Mouse (Mus musculus) gastrocnemius, postnatal 36 days (tissue): Measurements from ENCODE around the gene Cyp27a1. TPM values are rescaled to one million over a fixed set of nuclear protein-coding genes. Genes with fewer than 3 reads are reported as not detected.
A peak's percentile ranks its signal among the peaks of the same experiment; 100 is the strongest.

ENCODE experiments used
- DNase-seq, 2 experiments: peaks; one replicate each; pipeline ENCODE4 v3.0.0; 2022
- intact Hi-C: fragments of 180-260 bp; cut with DNase I; formaldehyde crosslinking; loops from one replicate; pipeline ENCODE4 v1.15.1; 2025
- total RNA-seq, 2 experiments: library from RNA; stranded (reverse); gene quantifications; 2 replicates each; pipeline ENCODE4 v1.2.3; 2021

The Cyp27a1 gene
- total RNA-seq, 2 experiments from 2014 or later = 41.0 to 44.1 TPM

- intact Hi-C loops = no loop called here
Observed at GRCm38 (mm10) chr1:74715468-74715867, 2.1 kb downstream of the Cyp27a1 start.

DNA sequence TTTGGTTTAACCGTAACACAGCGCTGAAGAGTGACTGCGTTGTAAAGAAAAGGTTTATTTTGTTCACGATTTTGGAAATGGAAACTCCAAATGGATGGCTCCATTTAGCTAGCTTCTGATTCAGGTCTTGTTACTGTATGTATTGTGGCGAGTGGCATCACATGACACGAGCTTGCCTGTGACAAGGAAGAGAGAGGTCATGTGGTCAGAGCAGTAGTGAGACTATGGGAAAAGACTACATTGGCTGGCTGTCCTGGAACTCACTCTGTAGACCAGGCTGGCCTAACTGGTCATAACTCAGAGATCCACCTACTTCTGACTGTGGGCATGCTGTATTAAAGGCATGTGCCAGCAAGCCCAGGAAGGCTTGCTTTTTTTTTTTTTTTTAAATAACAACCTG lies 2.5 kb downstream of the Cyp27a1 start:
- intact Hi-C loops = no loop called here
- no peak for DNase-seq

More at GRCm38 (mm10) chr1:74715468-74715867, 2.1 kb downstream of the Cyp27a1 start:
- DNase-seq = no peak

GRCm38 (mm10) chr1:74718113-74718512 lies 4.7 kb downstream of the Cyp27a1 start:
- DNase-seq = no peak
- intact Hi-C loops = no loop called here

GRCm38 (mm10) chr1:74719281-74719680 lies 5.9 kb downstream of the Cyp27a1 start:
- intact Hi-C loops = no loop called here
- no peak for DNase-seq

DNA sequence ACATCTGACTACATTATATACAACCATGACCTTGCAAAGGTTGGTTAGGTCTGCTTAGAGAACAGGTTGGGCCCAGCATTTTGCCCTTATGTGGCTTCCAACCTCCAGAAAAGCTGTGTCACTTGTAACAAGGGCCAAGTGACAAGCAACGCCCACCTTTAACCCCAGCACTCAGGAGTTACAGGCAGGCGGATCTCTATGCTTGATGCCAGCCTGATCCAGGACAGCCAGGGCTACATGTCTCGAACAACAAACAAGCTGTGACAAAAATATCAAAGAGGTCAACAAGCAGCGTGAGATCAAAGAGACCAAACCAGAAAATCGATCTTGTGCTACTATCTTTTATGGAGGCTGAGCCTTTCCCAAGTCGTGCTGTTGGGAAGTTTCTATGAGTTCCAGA lies 8.3 kb downstream of the Cyp27a1 start:
- no peak for DNase-seq
- intact Hi-C loops = no loop called here

GRCm38 (mm10) chr1:74723748-74724147 lies 10.4 kb downstream of the Cyp27a1 start:
- DNase-seq = no peak
- intact Hi-C loops = no loop called here

DNA sequence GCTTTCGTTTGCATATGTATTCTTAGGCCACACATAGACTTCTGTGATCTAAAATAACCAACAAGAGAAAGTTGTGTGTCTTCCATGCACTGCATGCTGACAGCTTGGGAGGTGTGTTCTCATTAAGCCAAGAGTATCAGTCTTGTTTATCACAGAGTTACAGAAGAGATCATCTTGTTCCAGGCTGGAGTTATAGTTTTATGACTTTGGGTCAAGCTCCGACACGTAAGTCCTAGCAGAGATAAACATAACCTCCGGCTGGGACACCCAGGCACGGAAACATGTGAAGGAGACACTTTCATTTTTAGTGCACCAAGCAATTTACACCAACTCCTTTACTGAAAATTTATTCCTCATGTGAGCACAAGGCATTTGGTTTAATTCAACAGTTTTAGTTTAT lies 12.7 kb downstream of the Cyp27a1 start:
- intact Hi-C loops = no loop called here
- no peak for DNase-seq

- intact Hi-C loops = no loop called here
- DNase-seq = no peak
Observed at GRCm38 (mm10) chr1:74726674-74727073, 13.3 kb downstream of the Cyp27a1 start.

DNA sequence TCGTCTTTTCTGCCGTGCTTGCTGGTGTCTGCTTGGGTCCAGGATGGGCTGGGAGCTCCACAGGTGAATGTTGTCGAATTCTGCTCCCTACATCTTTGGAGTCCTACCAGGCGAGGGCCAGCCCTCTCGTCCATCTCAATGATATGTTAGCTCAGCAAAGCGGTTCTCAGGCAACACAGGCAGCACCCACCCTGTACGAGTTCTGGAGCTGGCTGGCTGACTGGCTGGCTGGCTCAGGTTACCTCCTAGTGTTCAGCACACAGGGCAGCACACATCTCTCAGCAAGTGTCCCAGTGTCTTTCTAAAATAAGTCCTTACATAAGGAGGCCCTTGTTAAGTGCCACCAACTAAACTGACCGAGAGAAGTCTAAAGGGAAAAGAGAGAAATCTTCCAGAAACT lies 15.1 kb downstream of the Cyp27a1 start:
- intact Hi-C loops = no loop called here
- DNase-seq = peak; percentile 40 to 64

- DNase-seq = no peak
- intact Hi-C loops = no loop called here
Observed at GRCm38 (mm10) chr1:74736977-74737376, 23.6 kb downstream of the Cyp27a1 start.

DNA sequence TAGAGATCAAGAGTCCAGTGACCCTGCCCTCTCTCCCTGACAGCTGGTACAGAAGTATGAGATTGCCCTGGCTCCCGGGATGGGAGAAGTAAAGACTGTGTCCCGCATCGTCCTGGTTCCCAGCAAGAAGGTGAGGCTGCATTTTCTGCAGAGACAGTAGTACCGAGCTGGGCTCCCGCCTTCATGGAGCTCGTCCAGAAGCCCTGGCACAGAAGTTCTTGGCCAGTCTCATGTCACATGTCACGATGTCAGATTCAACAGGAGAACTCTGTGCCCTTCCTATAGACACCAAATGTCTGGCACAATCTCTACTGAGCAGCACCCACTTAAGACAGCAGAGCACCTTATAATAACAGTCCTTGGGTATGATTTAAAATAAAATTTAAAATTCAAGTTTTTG lies 24.1 kb downstream of the Cyp27a1 start:
- no peak for DNase-seq
- intact Hi-C loops = no loop called here

DNA sequence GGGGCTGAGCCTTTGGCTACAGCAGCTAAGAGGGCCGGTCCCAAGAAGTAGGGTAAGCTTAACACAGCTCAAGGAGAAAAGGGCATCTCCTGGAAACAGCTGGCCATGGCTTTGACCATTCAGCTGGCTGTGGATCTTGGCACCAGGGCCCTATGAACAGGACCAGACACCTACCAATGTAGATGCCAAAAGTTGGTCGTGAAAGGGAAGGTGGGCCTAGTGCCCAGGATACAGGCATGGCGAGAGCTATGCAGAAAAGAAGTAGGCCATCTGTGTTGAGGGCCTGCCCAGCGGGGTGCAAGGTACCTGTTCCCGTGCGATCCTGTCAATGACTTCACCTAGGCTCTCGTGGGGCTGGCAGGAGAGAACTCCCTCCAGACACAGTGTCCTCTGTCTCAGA lies 27.5 kb downstream of the Cyp27a1 start:
- DNase-seq = peak in 1 of 2 experiments; percentile 30
- intact Hi-C loops = no loop called here

DNA sequence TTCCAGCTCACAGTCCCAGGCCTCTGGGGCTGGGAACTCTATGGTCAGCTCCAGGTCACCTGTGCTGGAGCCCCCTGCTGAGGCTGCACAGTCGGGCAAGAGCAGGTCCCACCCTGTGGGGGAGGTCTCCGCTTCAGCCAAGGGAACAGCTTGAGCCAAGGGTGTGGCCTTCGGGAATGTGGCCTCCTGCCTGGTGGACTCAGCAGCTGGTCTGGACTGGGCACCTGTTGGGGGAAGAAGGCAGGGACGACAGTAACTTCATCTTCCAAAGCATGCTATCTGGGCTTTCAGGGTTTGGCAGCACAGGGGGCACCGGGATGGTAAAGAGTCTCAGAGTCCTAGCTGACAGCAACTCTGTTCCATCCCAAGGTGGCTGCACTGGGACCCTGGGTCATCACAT lies 34.0 kb downstream of the Cyp27a1 start:
- peak in 1 of 2 experiments; percentile 48 for DNase-seq
- intact Hi-C loops = no loop called here

GRCm38 (mm10) chr1:74748643-74749271 lies 35.4 kb downstream of the Cyp27a1 start, which contains the start of gene Prkag3:
TSS of gene Prkag3 (minus strand) at chr1:74749221.
- intact Hi-C loops = no loop called here
- peak; percentile 77 to 78 for DNase-seq

GRCm38 (mm10) chr1:74749301-74749700 lies 35.9 kb downstream of the Cyp27a1 start:
- DNase-seq = peak in 1 of 2 experiments; percentile 61

DNA sequence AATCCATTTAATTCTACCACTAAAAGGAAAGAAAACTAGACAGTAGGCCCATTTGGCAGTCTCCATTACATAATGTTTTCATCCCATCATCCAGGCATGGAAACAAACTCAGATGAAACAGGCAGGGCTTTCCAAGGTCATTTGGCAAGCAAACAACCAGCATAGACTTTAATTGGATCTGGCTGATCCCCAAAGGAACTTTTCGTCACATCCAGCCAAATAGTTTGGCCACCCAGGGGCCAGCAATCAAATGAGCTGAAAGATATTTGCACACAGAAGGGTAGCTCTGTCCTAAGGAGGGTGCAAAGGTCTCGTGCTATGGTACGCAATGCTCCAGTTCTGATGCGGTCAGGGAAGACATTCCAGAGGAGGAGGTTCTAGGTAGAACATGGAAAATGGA lies 37.3 kb downstream of the Cyp27a1 start:
- DNase-seq = no peak
- intact Hi-C loops = no loop called here

More at GRCm38 (mm10) chr1:74749301-74749700, 35.9 kb downstream of the Cyp27a1 start:
- intact Hi-C loops = no loop called here

DNA sequence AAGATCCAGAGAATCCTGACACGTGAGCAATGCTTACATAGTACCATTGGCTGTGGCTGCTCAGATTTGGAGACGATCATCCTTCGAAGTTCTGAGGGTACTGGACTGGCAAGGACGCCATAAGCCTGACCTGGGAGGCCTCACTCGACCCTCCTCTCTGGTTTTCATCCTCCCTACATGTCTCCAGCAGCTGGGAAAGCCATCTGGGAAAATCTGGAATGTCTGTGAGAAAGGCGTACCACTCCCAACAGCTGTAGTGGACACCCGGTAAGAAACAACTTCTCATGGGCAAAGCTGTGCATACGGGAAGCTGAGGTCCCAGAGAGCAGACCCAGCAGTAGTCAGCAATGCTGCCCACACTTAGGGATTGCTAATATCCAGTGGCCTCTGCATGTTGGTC lies 38.8 kb downstream of the Cyp27a1 start:
- intact Hi-C loops = no loop called here

GRCm38 (mm10) chr1:74752833-74753232 lies 39.5 kb downstream of the Cyp27a1 start:
- DNase-seq = no peak
- intact Hi-C loops = no loop called here

More for the DNA sequence above, 38.8 kb downstream of the Cyp27a1 start:
- DNase-seq = no peak

DNA sequence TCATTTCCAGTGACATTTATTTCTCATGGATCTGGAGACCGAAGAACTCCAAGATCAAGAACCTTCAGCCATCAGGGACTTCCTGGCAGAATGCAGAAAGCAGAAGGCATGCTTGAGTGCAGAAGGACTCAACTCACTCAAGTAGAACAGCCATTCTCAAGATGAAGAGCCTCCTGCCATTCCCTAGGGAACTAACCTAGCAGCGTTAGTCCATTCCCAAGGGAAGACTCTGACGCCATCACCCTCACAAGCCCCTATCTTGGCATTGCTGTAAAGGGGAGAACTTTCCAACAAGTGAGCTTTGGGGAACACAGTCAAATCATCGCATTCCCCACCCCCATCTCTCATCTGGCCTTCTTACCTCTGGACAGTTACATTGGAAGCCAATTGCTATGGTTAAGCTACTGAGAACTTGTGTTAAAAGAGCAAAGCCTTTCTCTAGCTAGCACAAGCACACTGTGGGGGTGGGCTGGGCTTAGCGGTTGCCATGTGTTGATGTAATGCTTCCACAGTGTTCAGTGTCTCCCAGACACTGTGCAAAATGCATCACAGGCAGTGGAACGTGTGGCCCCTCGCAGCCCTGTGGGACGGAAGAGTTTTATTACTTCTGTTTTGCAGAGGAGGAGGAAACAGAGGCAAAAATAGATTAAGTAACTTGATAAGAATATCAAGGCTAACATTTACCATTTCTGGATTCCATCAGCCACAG lies 40.0 kb downstream of the Cyp27a1 start:
- no peak for DNase-seq
- intact Hi-C loops = no loop called here

DNA sequence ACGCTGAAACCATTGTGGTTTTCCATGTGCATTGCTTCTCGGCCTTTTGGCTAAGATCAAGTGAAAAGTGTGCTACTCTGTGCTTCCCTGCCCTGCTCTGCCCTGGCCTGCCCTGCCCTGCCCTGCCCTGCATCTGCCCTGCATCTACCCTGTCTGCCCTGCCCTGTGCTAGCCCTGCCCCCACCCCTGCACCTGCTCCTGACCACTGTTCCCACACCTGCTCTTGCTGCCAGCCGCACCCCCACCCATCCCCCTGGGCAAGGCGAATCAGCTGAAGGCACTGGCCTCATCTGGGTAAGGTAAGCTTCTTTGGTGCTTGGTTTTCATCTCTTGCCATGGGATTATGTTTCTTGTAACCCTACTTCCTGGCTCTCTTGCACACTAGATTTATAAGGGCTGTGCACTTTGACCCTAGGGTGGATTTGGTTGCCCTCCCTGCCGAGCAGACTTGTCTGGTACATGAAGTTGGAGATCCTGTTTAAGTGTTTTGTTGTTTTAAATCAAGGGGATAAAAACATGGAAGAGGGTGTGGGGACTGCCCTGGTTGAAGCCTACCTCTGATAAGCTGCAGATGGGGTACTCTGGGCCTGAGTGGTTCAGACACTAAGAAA lies 40.9 kb downstream of the Cyp27a1 start:
- intact Hi-C loops = no loop called here

GRCm38 (mm10) chr1:74759773-74760172 lies 46.4 kb downstream of the Cyp27a1 start:
- no peak for DNase-seq
- intact Hi-C loops = loop anchor here (5.0 kb wide), 3 partner anchors 47 to 297 kb away; partner anchors contain the start of genes Cyp27a1, Rnf25 and Stk36

More for the DNA sequence above, 40.9 kb downstream of the Cyp27a1 start:
- peak in 1 of 2 experiments; percentile 73 for DNase-seq
